Mouse (Mus musculus): ENCODE results near the gene Cdh1. TPM values are rescaled to one million over a fixed set of nuclear protein-coding genes. Genes with fewer than 3 reads are reported as not detected.
A peak's percentile ranks its signal among the peaks of the same experiment; 100 is the strongest.
"Not testable (repeated sequence)": the region's sequence is repeated elsewhere in the genome, so short reads cannot be mapped to it uniquely, and the experiment has no call there.

The Cdh1 gene
- 0.93 and 1.8 TPM in 2 replicates for polyA plus RNA-seq (2012; rRNA removed)

GRCm38 (mm10) chr8:106603131-106603819 is at the start of gene Cdh1:
TSS of gene Cdh1 (plus strand) at chr8:106603351.
- Histone ChIP-seq H3K4me1 (ENCODE audit: control insufficient read depth, insufficient read depth, low read length) (no peaks in the 10 kb centered on the region), H3K4me3 (ENCODE audit: insufficient read depth, low read length) (peak within 1 kb of the TSS; percentile 8; the same call in 1 of the 2 replicates), H3K27ac (ENCODE audit: insufficient read depth, low read length) (no peak within 1 kb of the TSS)
- TF ChIP-seq CTCF (IDR thresholded peaks at IDR 0.05; ENCODE audit: extremely low read depth, insufficient read depth, low read length), result no peak
- no peak for TF ChIP-seq POLR2A (IDR thresholded peaks at IDR 0.05; ENCODE audit: extremely low read depth, insufficient read depth, low read length)

- Histone ChIP-seq H3K4me1 (ENCODE audit: control insufficient read depth, insufficient read depth, low read length) (no peaks in the 10 kb centered on the region), H3K27ac (ENCODE audit: insufficient read depth, low read length) (no peak overlapping the region), H3K4me3 (ENCODE audit: insufficient read depth, low read length) (no peak overlapping the region)
- TF ChIP-seq CTCF (IDR thresholded peaks at IDR 0.05; ENCODE audit: extremely low read depth, insufficient read depth, low read length), result no peak
- no peak for TF ChIP-seq POLR2A (IDR thresholded peaks at IDR 0.05; ENCODE audit: extremely low read depth, insufficient read depth, low read length)
These were observed 49.1 kb upstream of the Cdh1 start for GRCm38 (mm10) chr8:106554011-106554410.

- Histone ChIP-seq H3K27ac (ENCODE audit: insufficient read depth, low read length) (no peak overlapping the region), H3K4me1 (ENCODE audit: control insufficient read depth, insufficient read depth, low read length) (no peaks in the 10 kb centered on the region), H3K4me3 (ENCODE audit: insufficient read depth, low read length) (no peak overlapping the region)
- TF ChIP-seq CTCF (IDR thresholded peaks at IDR 0.05; ENCODE audit: extremely low read depth, insufficient read depth, low read length) (no peak), POLR2A (IDR thresholded peaks at IDR 0.05; ENCODE audit: extremely low read depth, insufficient read depth, low read length) (no peak)
These were observed 47.0 kb upstream of the Cdh1 start for GRCm38 (mm10) chr8:106556068-106556645.

- TF ChIP-seq CTCF (IDR thresholded peaks at IDR 0.05; ENCODE audit: extremely low read depth, insufficient read depth, low read length) (no peak), POLR2A (IDR thresholded peaks at IDR 0.05; ENCODE audit: extremely low read depth, insufficient read depth, low read length) (no peak)
- H3K4me3 ChIP-seq (ENCODE audit: insufficient read depth, low read length), result no peak overlapping the region
- no peak overlapping the region for H3K27ac ChIP-seq (ENCODE audit: insufficient read depth, low read length)
- H3K4me1 ChIP-seq (ENCODE audit: control insufficient read depth, insufficient read depth, low read length), result no peaks in the 10 kb centered on the region
These were observed 43.3 kb upstream of the Cdh1 start for GRCm38 (mm10) chr8:106559844-106560243.

GRCm38 (mm10) chr8:106561097-106561865 is 41.9 kb upstream of the Cdh1 start:
- Histone ChIP-seq H3K4me3 (ENCODE audit: insufficient read depth, low read length) (no peak overlapping the region), H3K4me1 (ENCODE audit: control insufficient read depth, insufficient read depth, low read length) (no peaks in the 10 kb centered on the region), H3K27ac (ENCODE audit: insufficient read depth, low read length) (no peak overlapping the region)
- TF ChIP-seq POLR2A (IDR thresholded peaks at IDR 0.05; ENCODE audit: extremely low read depth, insufficient read depth, low read length) (no peak), CTCF (IDR thresholded peaks at IDR 0.05; ENCODE audit: extremely low read depth, insufficient read depth, low read length) (peak; percentile 56; the same call in 1 of the 2 replicates)

GRCm38 (mm10) chr8:106563691-106564182 is 39.4 kb upstream of the Cdh1 start:
- no peak overlapping the region for H3K27ac ChIP-seq (ENCODE audit: insufficient read depth, low read length)
- no peak overlapping the region for H3K4me3 ChIP-seq (ENCODE audit: insufficient read depth, low read length)
- H3K4me1 ChIP-seq (ENCODE audit: control insufficient read depth, insufficient read depth, low read length), result no peaks in the 10 kb centered on the region
- TF ChIP-seq POLR2A (IDR thresholded peaks at IDR 0.05; ENCODE audit: extremely low read depth, insufficient read depth, low read length) (no peak), CTCF (IDR thresholded peaks at IDR 0.05; ENCODE audit: extremely low read depth, insufficient read depth, low read length) (no peak)

- TF ChIP-seq CTCF (IDR thresholded peaks at IDR 0.05; ENCODE audit: extremely low read depth, insufficient read depth, low read length) (no peak), POLR2A (IDR thresholded peaks at IDR 0.05; ENCODE audit: extremely low read depth, insufficient read depth, low read length) (no peak)
- Histone ChIP-seq H3K27ac (ENCODE audit: insufficient read depth, low read length) (no peak overlapping the region), H3K4me3 (ENCODE audit: insufficient read depth, low read length) (no peak overlapping the region), H3K4me1 (ENCODE audit: control insufficient read depth, insufficient read depth, low read length) (no peaks in the 10 kb centered on the region)
These were observed 34.1 kb upstream of the Cdh1 start for GRCm38 (mm10) chr8:106569006-106569405.

GRCm38 (mm10) chr8:106570386-106570785 is 32.8 kb upstream of the Cdh1 start:
- no peak for TF ChIP-seq POLR2A (IDR thresholded peaks at IDR 0.05; ENCODE audit: extremely low read depth, insufficient read depth, low read length)
- TF ChIP-seq CTCF (IDR thresholded peaks at IDR 0.05; ENCODE audit: extremely low read depth, insufficient read depth, low read length), result no peak
- Histone ChIP-seq H3K4me1 (ENCODE audit: control insufficient read depth, insufficient read depth, low read length) (no peaks in the 10 kb centered on the region), H3K27ac (ENCODE audit: insufficient read depth, low read length) (no peak overlapping the region), H3K4me3 (ENCODE audit: insufficient read depth, low read length) (no peak overlapping the region)

- TF ChIP-seq CTCF (IDR thresholded peaks at IDR 0.05; ENCODE audit: extremely low read depth, insufficient read depth, low read length), result no peak
- TF ChIP-seq POLR2A (IDR thresholded peaks at IDR 0.05; ENCODE audit: extremely low read depth, insufficient read depth, low read length), result no peak
- Histone ChIP-seq H3K4me3 (ENCODE audit: insufficient read depth, low read length) (no peak overlapping the region), H3K27ac (ENCODE audit: insufficient read depth, low read length) (no peak overlapping the region), H3K4me1 (ENCODE audit: control insufficient read depth, insufficient read depth, low read length) (no peaks in the 10 kb centered on the region)
These were observed 31.5 kb upstream of the Cdh1 start for GRCm38 (mm10) chr8:106571551-106572172.

- not testable (repeated sequence) for H3K4me3 ChIP-seq (ENCODE audit: insufficient read depth, low read length); H3K27ac ChIP-seq (ENCODE audit: insufficient read depth, low read length); H3K4me1 ChIP-seq (ENCODE audit: control insufficient read depth, insufficient read depth, low read length)
These were observed 31.0 kb upstream of the Cdh1 start for GRCm38 (mm10) chr8:106572175-106572574.

- H3K27ac ChIP-seq (ENCODE audit: insufficient read depth, low read length); H3K4me3 ChIP-seq (ENCODE audit: insufficient read depth, low read length); H3K4me1 ChIP-seq (ENCODE audit: control insufficient read depth, insufficient read depth, low read length): not testable (repeated sequence)
These were observed 30.0 kb upstream of the Cdh1 start, which contains the start of gene Gm10073 for GRCm38 (mm10) chr8:106573168-106573567. TSS of gene Gm10073 (minus strand) at chr8:106573461.

Measured in cortical plate, adult 2 months (tissue).